Mouse (Mus musculus): ENCODE results near the gene Fam81a. TPM values are rescaled to one million over a fixed set of nuclear protein-coding genes. Genes with fewer than 3 reads are reported as not detected.

Gene Fam81a
- polyA plus RNA-seq, 1 experiment from 2014 or later, result 3.2 TPM

Other genes with a start within 250 kb of the Fam81a start
- gene Bnip2, start 153.1 kb downstream of the Fam81a start, polyA plus RNA-seq (2016; fragmentation: Nextera tagmentation; extraction: Ambion mirVana), result 108 and 112 TPM in 2 replicates
- gene Gtf2a2, start 130.0 kb downstream of the Fam81a start, polyA plus RNA-seq (2016; fragmentation: Nextera tagmentation; extraction: Ambion mirVana), result 190 and 198 TPM in 2 replicates
- gene Gcnt3, start 104.5 kb downstream of the Fam81a start, polyA plus RNA-seq (2016; fragmentation: Nextera tagmentation; extraction: Ambion mirVana), result not detected in 2 replicates
- 19.6 and 21.0 TPM in 2 replicates for gene Myo1e, start 64.8 kb upstream of the Fam81a start, polyA plus RNA-seq (2016; fragmentation: Nextera tagmentation; extraction: Ambion mirVana)